8 mouse cellular contexts compared by ENCODE assay signal in the genomic region with DNA sequence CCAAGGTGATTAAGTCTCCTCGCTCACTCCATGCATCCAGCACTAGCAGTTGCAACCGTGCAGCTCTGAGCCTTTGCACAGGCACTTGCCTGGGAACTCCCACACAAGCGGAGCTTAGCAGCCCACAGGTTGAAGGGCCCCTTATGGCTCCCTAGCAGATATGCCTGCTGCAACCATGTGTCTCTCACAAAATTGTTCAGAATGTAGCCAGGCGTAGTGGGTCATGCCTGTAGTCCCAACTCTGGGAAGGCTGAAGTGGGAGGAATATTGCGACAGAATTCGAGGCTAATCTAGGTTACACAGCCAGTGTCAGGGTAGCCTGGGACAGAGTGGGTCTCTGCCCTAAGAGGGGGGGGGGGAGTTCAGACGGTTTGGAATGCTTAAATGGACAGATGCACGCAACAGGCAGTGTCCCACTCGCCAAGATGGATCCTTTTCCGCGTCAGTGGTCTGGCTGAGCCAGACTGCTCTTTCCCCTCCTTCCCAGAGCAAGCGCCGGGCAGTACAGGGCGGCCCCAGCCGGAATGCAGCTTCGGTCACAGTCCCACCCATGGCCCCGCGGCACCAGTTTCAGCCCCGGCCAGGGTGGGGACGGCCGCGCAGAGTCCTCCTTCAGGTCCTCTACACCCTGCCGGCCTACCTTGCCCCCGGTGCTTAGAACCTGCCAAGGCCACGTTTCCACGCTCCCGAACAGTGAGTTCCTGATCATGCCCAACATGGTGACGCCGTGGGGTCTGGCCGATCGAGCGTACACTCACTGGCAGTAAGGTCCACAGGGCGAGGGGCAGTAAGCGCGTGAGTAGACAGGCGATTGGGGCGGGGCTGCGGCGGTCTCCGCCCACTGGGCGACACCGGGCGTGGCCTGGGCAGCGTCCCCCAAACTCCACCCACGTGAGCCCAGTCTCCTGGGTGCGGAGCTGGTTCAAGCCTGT. TPM values are rescaled to one million over a fixed set of nuclear protein-coding genes. Genes with fewer than 3 reads are reported as not detected.
DNase-seq lines count a peak whose midpoint lies in the region; ATAC-seq lines count a peak whose summit lies in the region.

No protein-coding gene starts in this region.

- peak; percentile 95 for ATAC-seq in intestine, embryonic 15.5 days
- ATAC-seq in inflammation-experienced regulatory T-cells, adult 6 months, result no peak

- peak overlapping the region; percentile 90 for H3K4me2 ChIP-seq in intestine, embryonic 15.5 days (replicated peaks)

- H3K4me1 ChIP-seq in intestine, embryonic 15.5 days (replicated peaks), result 0 out of 2 replicates have a peak, but pooled peaks cover 3% of the 10 kb centered on the region
- H3K4me1 ChIP-seq in midbrain, embryonic 10.5 days, result peaks cover 26% of the 10 kb centered on the region

- H3K4me3 ChIP-seq in intestine, embryonic 15.5 days (replicated peaks), result peak overlapping the region; percentile 64
- peak overlapping the region; percentile 68 for H3K4me3 ChIP-seq in midbrain, embryonic 10.5 days

- peak overlapping the region; percentile 75 for H3K9ac ChIP-seq in intestine, embryonic 15.5 days

- H3K27ac ChIP-seq in intestine, embryonic 15.5 days, result peak overlapping the region; percentile 81
- H3K27ac ChIP-seq in midbrain, embryonic 10.5 days (replicated peaks), result peak overlapping the region; percentile 86

- peak; percentile 94 for DNase-seq in adrenal gland, postnatal 10 days
- peak; percentile 89 for DNase-seq in embryo, embryonic 11 days
- peak; percentile 84 for DNase-seq in gastrocnemius, postnatal 25 days
- DNase-seq in left cerebral cortex, postnatal 36 days (ENCODE audit: low spot score in 2 of 2), result peak; percentile 74
- peak; percentile 84 for DNase-seq in midbrain, embryonic 10.5 days (ENCODE audit: low spot score)
- peak; percentile 69 for DNase-seq in skeletal muscle tissue, adult 2 months (ENCODE audit: low read depth, low spot score)

- no peaks in the 10 kb centered on the region for H3K9me3 ChIP-seq in intestine, embryonic 15.5 days
- H3K9me3 ChIP-seq in midbrain, embryonic 10.5 days (replicated peaks), result no peaks in the 10 kb centered on the region

- 3% methylated on average over 46 of the region's 46 CpGs for WGBS in intestine, embryonic 15.5 days
- 4% methylated on average over 44 of the region's 46 CpGs for WGBS in midbrain, embryonic 10.5 days

- no peaks in the 10 kb centered on the region for H3K27me3 ChIP-seq in intestine, embryonic 15.5 days (replicated peaks)
- peaks cover 21% of the 10 kb centered on the region for H3K27me3 ChIP-seq in midbrain, embryonic 10.5 days (ENCODE audit: low read depth, poor library complexity, severe bottlenecking)

- intact Hi-C loops in left cerebral cortex, postnatal 36 days (cut with DNase I), result no loop called here

- H3K36me3 ChIP-seq in intestine, embryonic 15.5 days, result no peaks in the 10 kb centered on the region
- H3K36me3 ChIP-seq in midbrain, embryonic 10.5 days, result no peaks in the 10 kb centered on the region

RNA-seq across cellular contexts. Expression of a gene that starts 30.1 kb away (rescaled TPM):
- total RNA-seq in adrenal gland, postnatal 10 days (2021), result 10 to 100 TPM; 25.9 to 29.4 TPM
- 1 to 10 TPM; 3.4 to 3.9 TPM for total RNA-seq in gastrocnemius, postnatal 25 days (2021)
- polyA plus RNA-seq in intestine, embryonic 15.5 days (2015; fragmentation: Nextera tagmentation; extraction: Ambion mirVana), result 36.3 and 42.0 TPM in 2 replicates
- total RNA-seq in left cerebral cortex, postnatal 36 days (2021), result 100 to 1,000 TPM; 159 to 171 TPM
- polyA plus RNA-seq in midbrain, embryonic 10.5 days (2016; fragmentation: Nextera tagmentation; extraction: Ambion mirVana), result 21.7 and 29.5 TPM in 2 replicates
- 10 to 100 TPM; 21.9 to 30.2 (median 30.2) TPM for polyA plus RNA-seq in inflammation-experienced regulatory T-cells, adult 6 months (2017; shearing (Covaris generic))

RNA-seq across cellular contexts. Expression of a gene that starts 30.2 kb away (rescaled TPM):
- 10 to 100 TPM; 47.4 to 58.4 TPM for total RNA-seq in adrenal gland, postnatal 10 days (2021)
- 10 to 100 TPM in 1 of 2 experiments, 1 to 10 TPM in 1; 4.8 to 10.2 TPM for total RNA-seq in gastrocnemius, postnatal 25 days (2021)
- polyA plus RNA-seq in intestine, embryonic 15.5 days (2015; fragmentation: Nextera tagmentation; extraction: Ambion mirVana), result 45.1 and 58.0 TPM in 2 replicates
- total RNA-seq in left cerebral cortex, postnatal 36 days (2021), result 10 to 100 TPM; 42.9 to 55.6 TPM
- 4.8 and 5.2 TPM in 2 replicates for polyA plus RNA-seq in midbrain, embryonic 10.5 days (2016; fragmentation: Nextera tagmentation; extraction: Ambion mirVana)
- 1 to 10 TPM in 2 of 3 experiments, not detected in 1; 1.3 to 2.0 TPM for polyA plus RNA-seq in inflammation-experienced regulatory T-cells, adult 6 months (2017; shearing (Covaris generic))

RNA-seq across cellular contexts. Expression of a gene that starts 49.6 kb away (rescaled TPM):
- total RNA-seq in adrenal gland, postnatal 10 days (2021), result not detected
- not detected for total RNA-seq in gastrocnemius, postnatal 25 days (2021)
- polyA plus RNA-seq in intestine, embryonic 15.5 days (2015; fragmentation: Nextera tagmentation; extraction: Ambion mirVana), result not detected in 2 replicates
- not detected for total RNA-seq in left cerebral cortex, postnatal 36 days (2021)
- not detected in 2 replicates for polyA plus RNA-seq in midbrain, embryonic 10.5 days (2016; fragmentation: Nextera tagmentation; extraction: Ambion mirVana)
- polyA plus RNA-seq in inflammation-experienced regulatory T-cells, adult 6 months (2017; shearing (Covaris generic)), result not detected

Comparison
In these comparisons a context has a peak if more than half of its experiments do, and no peak if none do; other contexts are left out.
1. RNA of a gene that starts 30.1 kb away (total RNA-seq): 159 to 171 TPM in left cerebral cortex, postnatal 36 days and 25.9 to 29.4 TPM in adrenal gland, postnatal 10 days; 3.4 to 3.9 TPM in gastrocnemius, postnatal 25 days; every median in the first group is over 4 times any median in the second.
2. Peak in every context shown above with its lines, with median percentiles within 50 percentile points of each other: DNase-seq.